Mouse (Mus musculus) ES-Bruce4 (cell line): ENCODE measurements around the gene Fam19a5.

Source experiments
- CTCF ChIP-seq: IDR thresholded peaks from one replicate; pipeline ENCODE4 v1.8.1; 2011; ENCODE audit warnings: low read depth, low read length
- POLR2A ChIP-seq: IDR thresholded peaks from one replicate; pipeline ENCODE4 v1.8.1; 2011; ENCODE audit warnings: low read length; ENCODE audit not compliant: insufficient read depth

- no peak for TF ChIP-seq POLR2A
- no peak for TF ChIP-seq CTCF
Observed at GRCm38 (mm10) chr15:87702821-87703220, 158.7 kb downstream of the Fam19a5 start.
